22 mouse cellular contexts compared by ENCODE assay signal in the genomic region with DNA sequence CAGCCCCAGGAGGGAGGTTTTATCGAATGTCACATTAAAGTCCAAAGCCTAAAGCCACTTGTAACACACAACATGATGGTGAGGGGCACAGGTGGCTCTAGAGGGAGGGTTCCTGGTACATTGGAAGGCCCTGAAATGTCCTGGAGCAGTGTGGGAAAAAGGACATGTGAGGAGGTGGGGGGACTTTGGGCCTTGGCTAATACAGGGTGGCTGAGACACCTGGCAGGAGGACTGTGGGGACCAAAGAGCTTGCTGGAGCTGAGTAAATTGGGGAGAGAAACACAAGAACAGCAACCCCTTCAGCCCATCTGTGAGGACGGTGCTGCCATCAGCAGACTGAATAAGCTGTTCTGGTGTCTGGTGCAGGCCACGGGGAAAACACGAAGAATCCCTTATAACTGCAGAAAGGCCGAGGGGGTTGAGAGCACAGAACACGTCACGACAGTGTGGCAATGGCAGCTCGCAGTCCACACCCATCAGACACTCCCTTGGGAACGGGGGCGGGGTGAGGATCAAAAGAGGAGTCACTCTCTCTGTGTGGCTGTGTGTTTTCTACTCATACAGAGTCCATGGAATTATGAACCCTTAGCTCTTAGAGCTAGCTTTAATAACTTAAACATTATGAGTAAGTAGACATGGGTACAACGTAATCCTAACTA. TPM values are rescaled to one million over a fixed set of nuclear protein-coding genes. Genes with fewer than 3 reads are reported as not detected.
DNase-seq lines count a peak whose midpoint lies in the region; ATAC-seq and TF ChIP-seq lines count a peak whose summit lies in the region.
"Had no signal": no experiment of that assay in that cellular context is flagged by ENCODE, and none has a peak within 500 bp of the region (broad histone marks: within the 10 kb centered on the region; RNA-seq: fewer than 3 reads in every experiment).

No protein-coding gene starts in this region.

- no peak overlapping the region for H3K4me3 ChIP-seq in gastrocnemius, adult 2 months
- H3K4me3 ChIP-seq in liver, embryonic 13.5 days (replicated peaks), result no peak overlapping the region
- H3K4me3 ChIP-seq in liver, postnatal 0 days (ENCODE audit: low read depth, low read length), result no peak overlapping the region
- no peak overlapping the region for H3K4me3 ChIP-seq in intestine, embryonic 15.5 days (replicated peaks)
- H3K4me3 ChIP-seq in stomach, postnatal 0 days (ENCODE audit: low read depth, low read length), result no peak overlapping the region
- H3K4me3 ChIP-seq: embryonic facial prominence, embryonic 15.5 days; erythroblast, embryonic 14.5 days; forebrain, embryonic 10.5 days; heart, embryonic 12.5 days; hindbrain, embryonic 15.5 days had no signal

- no peak overlapping the region for H3K27ac ChIP-seq in gastrocnemius, adult 2 months
- H3K27ac ChIP-seq in liver, embryonic 13.5 days, result 0 out of 2 replicates have a peak overlapping the region, but pooled peaks have one; percentile 6
- no peak overlapping the region for H3K27ac ChIP-seq in liver, postnatal 0 days (ENCODE audit: low read depth)
- no peak overlapping the region for H3K27ac ChIP-seq in intestine, embryonic 15.5 days
- no peak overlapping the region for H3K27ac ChIP-seq in stomach, postnatal 0 days (replicated peaks)
- H3K27ac ChIP-seq: embryonic facial prominence, embryonic 15.5 days; forebrain, embryonic 10.5 days; hindbrain, embryonic 15.5 days had no signal

- H3K27me3 ChIP-seq in liver, embryonic 13.5 days, result no peaks in the 10 kb centered on the region; the same call in 1 of the 2 replicates
- H3K27me3 ChIP-seq in liver, postnatal 0 days (ENCODE audit: insufficient read depth, low read length), result no peaks in the 10 kb centered on the region
- H3K27me3 ChIP-seq in intestine, embryonic 15.5 days (replicated peaks), result no peaks in the 10 kb centered on the region
- no peaks in the 10 kb centered on the region for H3K27me3 ChIP-seq in stomach, postnatal 0 days (ENCODE audit: control insufficient read depth, insufficient read depth, low read length)
- H3K27me3 ChIP-seq: embryonic facial prominence, embryonic 15.5 days; heart, embryonic 12.5 days; hindbrain, embryonic 15.5 days had no signal

- no peak for TF ChIP-seq CTCF in gastrocnemius, adult 2 months (IDR thresholded peaks at IDR 0.05)
- TF ChIP-seq CTCF in liver, postnatal 0 days (IDR thresholded peaks at IDR 0.05; ENCODE audit: low read depth), result no peak
- no peak for TF ChIP-seq CTCF in stomach, postnatal 0 days (IDR thresholded peaks at IDR 0.05; ENCODE audit: low read depth)

- intact Hi-C loops in gastrocnemius, adult 2 months (cut with DNase I), result no loop called here
- intact Hi-C loops in gastrocnemius, postnatal 14 days (cut with DNase I; ENCODE audit: low total_unique reads), result no loop called here

- no peak for TF ChIP-seq EP300 in liver, postnatal 0 days (IDR thresholded peaks at IDR 0.05; ENCODE audit: low read depth)
- no peak for TF ChIP-seq EP300 in stomach, postnatal 0 days (optimal IDR thresholded peaks at IDR 0.05)

- ATAC-seq in liver, embryonic 13.5 days (ENCODE audit: low read depth), result no peak
- ATAC-seq in liver, postnatal 0 days, result no peak
- peak; percentile 60 for ATAC-seq in intestine, embryonic 15.5 days
- ATAC-seq in stomach, postnatal 0 days (ENCODE audit: low FRiP score, low TSS enrichment), result peak; percentile 55; the same call in 1 of the 2 replicates
- ATAC-seq: CD4-positive, CD25-positive, alpha-beta regulatory T cell, adult 4 months; forebrain, embryonic 14.5 days; inflammation-experienced regulatory T-cells, adult 6 months had no signal

- no peaks in the 10 kb centered on the region for H3K9me3 ChIP-seq in liver, embryonic 13.5 days (replicated peaks)
- H3K9me3 ChIP-seq in liver, postnatal 0 days (ENCODE audit: low read length), result no peaks in the 10 kb centered on the region
- H3K9me3 ChIP-seq in intestine, embryonic 15.5 days, result no peaks in the 10 kb centered on the region
- H3K9me3 ChIP-seq in stomach, postnatal 0 days (ENCODE audit: control insufficient read depth, low read length), result no peaks in the 10 kb centered on the region
- H3K9me3 ChIP-seq: embryonic facial prominence, embryonic 15.5 days; forebrain, embryonic 10.5 days; heart, embryonic 12.5 days; hindbrain, embryonic 15.5 days had no signal

- peak; percentile 37 for DNase-seq in gastrocnemius, adult 2 months
- no peak for DNase-seq in gastrocnemius, postnatal 14 days
- DNase-seq in liver, embryonic 13.5 days, result no peak
- DNase-seq in liver, postnatal 0 days, result no peak
- DNase-seq in stomach, postnatal 0 days (ENCODE audit: low spot score), result peak; percentile 65
- no peak for DNase-seq in frontal cortex, adult 2 months (ENCODE audit: extremely low spot score in 1 of 2, low spot score in 1 of 2)
- DNase-seq: cerebellum, adult 11 months; cerebellum, adult 8-10 months; cerebellum, postnatal 14 days; embryo, embryonic 11 days; gastrocnemius, postnatal 36 days; heart, adult 18-20 months; kidney, adult 2 months had no signal

- H3K36me3 ChIP-seq in liver, embryonic 13.5 days, result no peaks in the 10 kb centered on the region
- no peaks in the 10 kb centered on the region for H3K36me3 ChIP-seq in liver, postnatal 0 days (replicated peaks; ENCODE audit: insufficient read depth, low read length)
- H3K36me3 ChIP-seq in intestine, embryonic 15.5 days, result no peaks in the 10 kb centered on the region
- H3K36me3 ChIP-seq in stomach, postnatal 0 days (ENCODE audit: control insufficient read depth, insufficient read depth, low read length), result no peaks in the 10 kb centered on the region
- H3K36me3 ChIP-seq: heart, embryonic 12.5 days; hindbrain, embryonic 15.5 days had no signal

- no peak overlapping the region for H3K4me2 ChIP-seq in liver, embryonic 13.5 days
- no peak overlapping the region for H3K4me2 ChIP-seq in liver, postnatal 0 days (ENCODE audit: low read depth, low read length)
- no peak overlapping the region for H3K4me2 ChIP-seq in intestine, embryonic 15.5 days (replicated peaks)
- no peak overlapping the region for H3K4me2 ChIP-seq in stomach, postnatal 0 days (replicated peaks; ENCODE audit: low read depth)
- H3K4me2 ChIP-seq: embryonic facial prominence, embryonic 15.5 days; heart, embryonic 12.5 days; hindbrain, embryonic 15.5 days had no signal

- H3K9ac ChIP-seq in liver, embryonic 13.5 days, result no peak overlapping the region
- H3K9ac ChIP-seq in liver, postnatal 0 days (replicated peaks), result no peak overlapping the region
- no peak overlapping the region for H3K9ac ChIP-seq in intestine, embryonic 15.5 days
- no peak overlapping the region for H3K9ac ChIP-seq in stomach, postnatal 0 days (ENCODE audit: low read length)
- H3K9ac ChIP-seq: embryonic facial prominence, embryonic 15.5 days; heart, embryonic 12.5 days; hindbrain, embryonic 15.5 days had no signal

- H3K4me1 ChIP-seq in liver, embryonic 13.5 days (replicated peaks), result peaks cover 48% of the 10 kb centered on the region
- peaks cover 29% of the 10 kb centered on the region for H3K4me1 ChIP-seq in liver, postnatal 0 days (ENCODE audit: insufficient read depth)
- peaks cover 20% of the 10 kb centered on the region for H3K4me1 ChIP-seq in intestine, embryonic 15.5 days (replicated peaks)
- H3K4me1 ChIP-seq in stomach, postnatal 0 days (replicated peaks; ENCODE audit: control insufficient read depth, insufficient read depth), result 0 out of 2 replicates have a peak, but pooled peaks cover 3% of the 10 kb centered on the region

- 61% methylated on average over 11 of the region's 11 CpGs for WGBS in liver, embryonic 13.5 days (ENCODE audit: insufficient replicate concordance)
- 73% methylated on average over 11 of the region's 11 CpGs for WGBS in liver, postnatal 0 days (ENCODE audit: insufficient replicate concordance)
- 78% methylated on average over 11 of the region's 11 CpGs for WGBS in intestine, embryonic 15.5 days
- WGBS in stomach, postnatal 0 days, result 69% methylated on average over 11 of the region's 11 CpGs

RNA-seq across cellular contexts. Expression of a gene that starts 24.4 kb away (rescaled TPM):
- total RNA-seq in gastrocnemius, adult 2 months (2021), result 10 to 100 TPM; 33.4 to 35.6 TPM
- 10 to 100 TPM; 24.2 to 24.8 TPM for total RNA-seq in gastrocnemius, postnatal 14 days (2021)
- 7.7 and 10.6 TPM in 2 replicates for polyA plus RNA-seq in liver, embryonic 13.5 days (2015; fragmentation: Nextera tagmentation; extraction: Ambion mirVana)
- polyA plus RNA-seq in liver, postnatal 0 days (2015; fragmentation: Nextera tagmentation; extraction: Ambion mirVana), result 5.3 and 5.9 TPM in 2 replicates
- polyA plus RNA-seq in intestine, embryonic 15.5 days (2015; fragmentation: Nextera tagmentation; extraction: Ambion mirVana), result 15.3 and 15.7 TPM in 2 replicates
- polyA plus RNA-seq in stomach, postnatal 0 days (2015; fragmentation: Nextera tagmentation; extraction: Ambion mirVana), result 9.6 and 9.9 TPM in 2 replicates
- 25.0 and 25.2 TPM in 2 replicates for polyA plus RNA-seq in frontal cortex, adult 2 months (2012; rRNA removed)

Comparison
In these comparisons a context has a peak if more than half of its experiments do, and no peak if none do; other contexts are left out.
1. DNase-seq: peak in gastrocnemius, adult 2 months (single experiment) and stomach, postnatal 0 days (single experiment); none in gastrocnemius, postnatal 14 days (single experiment), liver, embryonic 13.5 days (single experiment), liver, postnatal 0 days (single experiment) and frontal cortex, adult 2 months (0 of 2).
2. ATAC-seq: peak in intestine, embryonic 15.5 days (single experiment) and stomach, postnatal 0 days (single experiment); none in liver, embryonic 13.5 days (single experiment) and liver, postnatal 0 days (single experiment).